Mouse (Mus musculus) lung, adult 2 months (tissue): ENCODE data around the gene Crym.

Source experiments
- CTCF ChIP-seq: fragments of 200-500 bp; IDR thresholded peaks from 2 replicates; pipeline ENCODE4 v1.5.1; 2011; ENCODE audit warnings: mild to moderate bottlenecking, low read length, control low read depth; ENCODE audit not compliant: insufficient read depth
- POLR2A ChIP-seq: fragments of 200-500 bp; IDR thresholded peaks from 2 replicates; pipeline ENCODE4 v1.6.1; 2011; ENCODE audit warnings: low read depth, mild to moderate bottlenecking, control low read depth, low read length, borderline replicate concordance; ENCODE audit errors: extremely low read depth

DNA sequence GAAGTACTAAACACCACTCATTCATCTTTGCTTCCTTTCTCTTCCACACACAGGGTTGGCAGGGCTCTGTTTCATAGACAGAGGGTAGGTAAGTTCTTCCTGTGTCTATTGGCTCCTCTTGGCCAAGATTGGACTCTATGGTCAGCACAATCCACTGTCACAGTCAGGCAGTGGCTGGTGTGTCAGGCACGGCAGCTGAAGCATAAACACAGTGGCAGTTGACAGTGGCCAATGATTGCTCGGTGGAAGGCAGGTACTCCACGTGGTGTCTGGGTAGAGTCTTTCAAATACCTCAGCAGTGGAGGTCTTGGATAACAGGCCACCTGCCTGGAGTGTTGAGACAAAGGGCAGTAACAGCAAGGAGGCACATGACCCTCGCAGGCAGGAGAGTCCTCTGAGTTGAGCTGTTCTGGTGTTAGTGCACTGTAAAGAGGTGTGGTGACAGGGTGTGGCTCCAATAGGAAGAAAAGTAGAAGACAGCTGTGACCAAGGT lies 43.7 kb downstream of the Crym start:
- no peak for TF ChIP-seq CTCF
- TF ChIP-seq POLR2A, result no peak
